In genomic region chr5:33640652-33641051, GRCm38 (mm10) we compare ENCODE assay signal across 9 mouse cellular contexts. TPM values are rescaled to one million over a fixed set of nuclear protein-coding genes. Genes with fewer than 3 reads are reported as not detected.
DNase-seq lines count a peak whose midpoint lies in the region; TF ChIP-seq lines count a peak whose summit lies in the region.
"Had no signal": no experiment of that assay in that cellular context is flagged by ENCODE, and none has a peak within 500 bp of the region (broad histone marks: within the 10 kb centered on the region; RNA-seq: fewer than 3 reads in every experiment).

No protein-coding gene starts in this region.

- TF ChIP-seq POLR2A in cortical plate, adult 2 months (IDR thresholded peaks at IDR 0.05; ENCODE audit: extremely low read depth, insufficient read depth, low read length) = no peak

- H3K27me3 ChIP-seq in splenic B cell, adult 2 months (ENCODE audit: control insufficient read depth, insufficient read depth, low read length, poor library complexity, severe bottlenecking) = no peaks in the 10 kb centered on the region
- H3K27me3 ChIP-seq: neural tube, embryonic 12.5 days had no signal

- no peak overlapping the region for H3K4me3 ChIP-seq in left cerebral cortex, adult 2 months
- H3K4me3 ChIP-seq in cortical plate, adult 2 months (ENCODE audit: insufficient read depth, low read length) = no peak overlapping the region
- H3K4me3 ChIP-seq: neural tube, embryonic 12.5 days had no signal

- intact Hi-C loops in left cerebral cortex, adult 2 months (cut with DNase I) = no loop called here

- no peak overlapping the region for H3K27ac ChIP-seq in left cerebral cortex, adult 2 months
- H3K27ac ChIP-seq in cortical plate, adult 2 months (ENCODE audit: insufficient read depth, low read length) = no peak overlapping the region
- H3K27ac ChIP-seq: neural tube, embryonic 12.5 days had no signal

- H3K4me1 ChIP-seq in cortical plate, adult 2 months (ENCODE audit: control insufficient read depth, insufficient read depth, low read length) = no peaks in the 10 kb centered on the region
- H3K4me1 ChIP-seq: neural tube, embryonic 12.5 days had no signal

- peak; percentile 88 for TF ChIP-seq CTCF in left cerebral cortex, adult 2 months (IDR thresholded peaks at IDR 0.05)
- peak; percentile 50; the same call in 1 of the 2 replicates for TF ChIP-seq CTCF in cortical plate, adult 2 months (IDR thresholded peaks at IDR 0.05; ENCODE audit: extremely low read depth, insufficient read depth, low read length)

- peak; percentile 59 for DNase-seq in adrenal gland, postnatal 14 days
- DNase-seq in adrenal gland, adult 18-20 months (ENCODE audit: low spot score in 2 of 2) = no peak
- peak; percentile 33 to 36 for DNase-seq in left cerebral cortex, adult 2 months (ENCODE audit: extremely low spot score in 1 of 2, low spot score in 2 of 2)
- no peak for DNase-seq in left cerebral cortex, adult 11 months (ENCODE audit: low spot score)
- DNase-seq in kidney, postnatal 10 days = peak; percentile 57
- DNase-seq in lung, postnatal 10 days = peak; percentile 62
- peak; percentile 72 for DNase-seq in splenic B cell, adult 2 months (ENCODE audit: low read depth, low spot score)

- H3K36me3 ChIP-seq in splenic B cell, adult 2 months (ENCODE audit: control insufficient read depth, insufficient read depth, low read length, poor library complexity, severe bottlenecking) = peaks cover 15% of the 10 kb centered on the region

RNA-seq across cellular contexts. Expression of gene Gm9903, which starts 10.9 kb away (rescaled TPM):
- 0.44 and 0.49 TPM in 2 replicates for total RNA-seq in adrenal gland, postnatal 14 days (2021)
- total RNA-seq in adrenal gland, adult 18-20 months (2021) = under 1 TPM; 0.17 to 0.22 TPM
- under 1 TPM; 0.70 to 0.77 TPM for total RNA-seq in left cerebral cortex, adult 2 months (2021)
- 0.73 and 1.0 TPM in 2 replicates for polyA plus RNA-seq in cortical plate, adult 2 months (2012; rRNA removed)

RNA-seq across cellular contexts. Expression of gene Fam53a, which starts 11.2 kb away (rescaled TPM):
- total RNA-seq in adrenal gland, postnatal 14 days (2021) = 26.8 and 27.6 TPM in 2 replicates
- total RNA-seq in adrenal gland, adult 18-20 months (2021) = 10 to 100 TPM; 24.5 to 28.2 TPM
- 10 to 100 TPM; 25.2 to 26.1 TPM for total RNA-seq in left cerebral cortex, adult 2 months (2021)
- 17.2 and 19.1 TPM in 2 replicates for polyA plus RNA-seq in cortical plate, adult 2 months (2012; rRNA removed)

RNA-seq across cellular contexts. Expression of gene Slbp, which starts 11.7 kb away (rescaled TPM):
- 53.5 and 61.1 TPM in 2 replicates for total RNA-seq in adrenal gland, postnatal 14 days (2021)
- 10 to 100 TPM; 37.9 to 50.8 TPM for total RNA-seq in adrenal gland, adult 18-20 months (2021)
- total RNA-seq in left cerebral cortex, adult 2 months (2021) = 10 to 100 TPM; 24.4 to 25.7 TPM
- polyA plus RNA-seq in cortical plate, adult 2 months (2012; rRNA removed) = 27.6 and 28.4 TPM in 2 replicates

RNA-seq across cellular contexts. Expression of gene Tacc3, which starts 17.3 kb away (rescaled TPM):
- total RNA-seq in adrenal gland, postnatal 14 days (2021) = 16.8 and 23.8 TPM in 2 replicates
- 1 to 10 TPM; 2.9 to 3.1 TPM for total RNA-seq in adrenal gland, adult 18-20 months (2021)
- 1 to 10 TPM; 5.3 to 7.2 TPM for total RNA-seq in left cerebral cortex, adult 2 months (2021)
- polyA plus RNA-seq in cortical plate, adult 2 months (2012; rRNA removed) = 9.3 and 11.4 TPM in 2 replicates

RNA-seq across cellular contexts. Expression of gene Tmem129, which starts 17.6 kb away (rescaled TPM):
- 20.0 and 25.1 TPM in 2 replicates for total RNA-seq in adrenal gland, postnatal 14 days (2021)
- 10 to 100 TPM; 25.7 to 28.9 TPM for total RNA-seq in adrenal gland, adult 18-20 months (2021)
- 10 to 100 TPM; 24.8 to 26.7 TPM for total RNA-seq in left cerebral cortex, adult 2 months (2021)
- polyA plus RNA-seq in cortical plate, adult 2 months (2012; rRNA removed) = 37.1 and 37.7 TPM in 2 replicates

Comparison
In these comparisons a context has a peak if more than half of its experiments do, and no peak if none do; other contexts are left out.
1. DNase-seq: peak in adrenal gland, postnatal 14 days (single experiment), left cerebral cortex, adult 2 months (2 of 2), kidney, postnatal 10 days (single experiment), lung, postnatal 10 days (single experiment) and splenic B cell, adult 2 months (single experiment); none in adrenal gland, adult 18-20 months (0 of 2) and left cerebral cortex, adult 11 months (single experiment).